Mouse (Mus musculus) C2C12 (cell line): Measurements from ENCODE around the gene Txndc9.

ENCODE experiments used
- CTCF ChIP-seq: IDR thresholded peaks from one replicate; pipeline ENCODE4 v1.5.1; 2011; ENCODE audit not compliant: control insufficient read depth, insufficient read depth, insufficient read length
- FOSL1 ChIP-seq: IDR thresholded peaks from one replicate; pipeline ENCODE4 v1.8.0; 2011; ENCODE audit warnings: mild to moderate bottlenecking, low read length; ENCODE audit not compliant: poor library complexity, insufficient read depth, severe bottlenecking
- MAX ChIP-seq: IDR thresholded peaks from one replicate; pipeline ENCODE4 v1.6.1; 2011; ENCODE audit warnings: mild to moderate bottlenecking, control low read depth

- no peak for TF ChIP-seq FOSL1
- TF ChIP-seq MAX, result no peak
- TF ChIP-seq CTCF, result no peak
Observed at GRCm38 (mm10) chr1:37957659-37958058, 40.0 kb downstream of the Txndc9 start, which contains the start of gene Lyg1.
